In the genomic region with DNA sequence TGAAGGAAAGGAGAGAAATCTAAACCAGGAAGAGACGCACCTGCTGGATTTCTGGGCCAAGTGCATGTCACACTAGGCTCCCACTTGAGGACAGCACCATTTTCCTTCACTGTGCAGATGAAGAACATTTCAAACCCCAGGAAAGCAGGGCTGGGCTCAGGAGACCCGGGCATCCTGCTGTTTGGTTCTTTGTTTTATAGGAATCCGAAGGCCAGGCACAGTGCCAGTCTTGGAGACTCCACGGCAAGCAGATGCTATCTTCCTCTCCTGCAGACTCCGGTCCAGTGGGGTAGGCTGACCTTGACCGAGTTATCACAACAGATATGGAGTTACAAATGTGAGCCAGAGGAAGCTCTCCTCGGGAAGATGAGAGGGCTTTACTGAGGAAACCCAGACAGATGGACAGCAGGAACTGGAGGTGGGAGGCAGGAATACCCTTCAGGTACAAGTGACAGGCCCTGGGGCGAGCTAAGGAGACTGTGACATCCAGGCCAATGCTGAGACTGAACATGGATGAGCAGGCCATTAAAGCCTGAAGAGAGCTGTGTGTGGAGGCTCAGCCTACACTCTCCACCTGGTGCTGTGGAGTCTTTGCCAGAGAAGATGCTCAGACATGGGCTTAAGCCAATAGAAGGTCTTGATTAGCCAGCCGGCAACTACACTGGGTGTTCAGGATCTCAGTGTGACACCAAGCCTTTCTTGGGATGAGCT, we compare ENCODE assay signal across 9 mouse cellular contexts.
DNase-seq lines count a peak whose midpoint lies in the region; ATAC-seq and TF ChIP-seq lines count a peak whose summit lies in the region.
"Had no signal": no experiment of that assay in that cellular context is flagged by ENCODE, and none has a peak within 500 bp of the region (broad histone marks: within the 10 kb centered on the region; RNA-seq: fewer than 3 reads in every experiment).

No protein-coding gene starts in this region.

- no peak overlapping the region for H3K9ac ChIP-seq in forebrain, postnatal 0 days
- H3K9ac ChIP-seq in liver, postnatal 0 days (replicated peaks), result no peak overlapping the region

- no peak overlapping the region for H3K4me2 ChIP-seq in forebrain, postnatal 0 days (ENCODE audit: low read depth)
- no peak overlapping the region for H3K4me2 ChIP-seq in liver, postnatal 0 days (ENCODE audit: low read depth, low read length)

- H3K27me3 ChIP-seq in forebrain, embryonic 10.5 days (ENCODE audit: poor library complexity, severe bottlenecking), result peaks cover 91% of the 10 kb centered on the region
- H3K27me3 ChIP-seq in forebrain, postnatal 0 days (ENCODE audit: insufficient read depth, low read length), result no peaks in the 10 kb centered on the region
- no peaks in the 10 kb centered on the region for H3K27me3 ChIP-seq in liver, postnatal 0 days (ENCODE audit: insufficient read depth, low read length)

- H3K27ac ChIP-seq in forebrain, embryonic 10.5 days, result peak overlapping the region; percentile 75
- no peak overlapping the region; the same call in 1 of the 2 replicates for H3K27ac ChIP-seq in forebrain, postnatal 0 days (ENCODE audit: low read depth, low read length)
- no peak overlapping the region for H3K27ac ChIP-seq in liver, postnatal 0 days (ENCODE audit: low read depth)
- H3K27ac ChIP-seq: macrophage had no signal

- 72% methylated on average over 9 of the region's 9 CpGs for WGBS in forebrain, embryonic 10.5 days
- WGBS in forebrain, postnatal 0 days, result 33% methylated on average over 9 of the region's 9 CpGs
- WGBS in liver, postnatal 0 days (ENCODE audit: insufficient replicate concordance), result 66% methylated on average over 9 of the region's 9 CpGs

- peaks cover 62% of the 10 kb centered on the region for H3K4me1 ChIP-seq in forebrain, embryonic 10.5 days
- peaks cover 29% of the 10 kb centered on the region for H3K4me1 ChIP-seq in forebrain, postnatal 0 days (ENCODE audit: insufficient read depth)
- H3K4me1 ChIP-seq in liver, postnatal 0 days (ENCODE audit: insufficient read depth), result no peaks in the 10 kb centered on the region

- TF ChIP-seq CTCF in forebrain, postnatal 0 days (IDR thresholded peaks at IDR 0.05; ENCODE audit: low read depth), result no peak
- no peak for TF ChIP-seq CTCF in liver, postnatal 0 days (IDR thresholded peaks at IDR 0.05; ENCODE audit: low read depth)

- TF ChIP-seq EP300 in liver, postnatal 0 days (IDR thresholded peaks at IDR 0.05; ENCODE audit: low read depth), result no peak

- H3K9me3 ChIP-seq in forebrain, embryonic 10.5 days, result no peaks in the 10 kb centered on the region
- H3K9me3 ChIP-seq in forebrain, postnatal 0 days (ENCODE audit: low read length), result no peaks in the 10 kb centered on the region
- H3K9me3 ChIP-seq in liver, postnatal 0 days (ENCODE audit: low read length), result no peaks in the 10 kb centered on the region

- DNase-seq in forebrain, embryonic 10.5 days (ENCODE audit: extremely low spot score, low spot score), result no peak
- no peak for DNase-seq in forebrain, postnatal 0 days
- DNase-seq in ES-CJ7 (ENCODE audit: low read depth, low spot score), result peak; percentile 21
- DNase-seq in cerebellum, adult 9-11 months, result peak; percentile 84
- peak; percentile 34 to 38 for DNase-seq in left cerebral cortex, postnatal 36 days (ENCODE audit: low spot score in 2 of 2)
- no peak for DNase-seq in gastrocnemius, adult 18-20 months (ENCODE audit: low spot score)
- DNase-seq in liver, postnatal 0 days, result no peak
- no peak for DNase-seq in spleen, postnatal 14 days (ENCODE audit: low spot score in 2 of 2)

- ATAC-seq in forebrain, postnatal 0 days, result no peak
- ATAC-seq in liver, postnatal 0 days, result no peak

- H3K4me3 ChIP-seq in forebrain, embryonic 10.5 days, result no peak overlapping the region
- no peak overlapping the region for H3K4me3 ChIP-seq in forebrain, postnatal 0 days (ENCODE audit: low read depth, low read length)
- H3K4me3 ChIP-seq in liver, postnatal 0 days (ENCODE audit: low read depth, low read length), result no peak overlapping the region

- no peaks in the 10 kb centered on the region for H3K36me3 ChIP-seq in forebrain, embryonic 10.5 days (replicated peaks)
- H3K36me3 ChIP-seq in forebrain, postnatal 0 days (ENCODE audit: insufficient read depth), result no peaks in the 10 kb centered on the region
- no peaks in the 10 kb centered on the region for H3K36me3 ChIP-seq in liver, postnatal 0 days (replicated peaks; ENCODE audit: insufficient read depth, low read length)

- intact Hi-C loops in left cerebral cortex, postnatal 36 days (cut with DNase I), result no loop called here

Comparison
In these comparisons a context has a peak if more than half of its experiments do, and no peak if none do; other contexts are left out.
1. DNase-seq: peak in ES-CJ7 (single experiment), cerebellum, adult 9-11 months (single experiment) and left cerebral cortex, postnatal 36 days (2 of 2); none in forebrain, embryonic 10.5 days (single experiment), forebrain, postnatal 0 days (single experiment), gastrocnemius, adult 18-20 months (single experiment), liver, postnatal 0 days (single experiment) and spleen, postnatal 14 days (0 of 2).